Mouse (Mus musculus): ENCODE results near the gene Sec16b.

Gene Sec16b

GRCm38 (mm10) chr1:157514298-157514697 is 7.8 kb downstream of the Sec16b start:
- no peak for DNase-seq

DNA sequence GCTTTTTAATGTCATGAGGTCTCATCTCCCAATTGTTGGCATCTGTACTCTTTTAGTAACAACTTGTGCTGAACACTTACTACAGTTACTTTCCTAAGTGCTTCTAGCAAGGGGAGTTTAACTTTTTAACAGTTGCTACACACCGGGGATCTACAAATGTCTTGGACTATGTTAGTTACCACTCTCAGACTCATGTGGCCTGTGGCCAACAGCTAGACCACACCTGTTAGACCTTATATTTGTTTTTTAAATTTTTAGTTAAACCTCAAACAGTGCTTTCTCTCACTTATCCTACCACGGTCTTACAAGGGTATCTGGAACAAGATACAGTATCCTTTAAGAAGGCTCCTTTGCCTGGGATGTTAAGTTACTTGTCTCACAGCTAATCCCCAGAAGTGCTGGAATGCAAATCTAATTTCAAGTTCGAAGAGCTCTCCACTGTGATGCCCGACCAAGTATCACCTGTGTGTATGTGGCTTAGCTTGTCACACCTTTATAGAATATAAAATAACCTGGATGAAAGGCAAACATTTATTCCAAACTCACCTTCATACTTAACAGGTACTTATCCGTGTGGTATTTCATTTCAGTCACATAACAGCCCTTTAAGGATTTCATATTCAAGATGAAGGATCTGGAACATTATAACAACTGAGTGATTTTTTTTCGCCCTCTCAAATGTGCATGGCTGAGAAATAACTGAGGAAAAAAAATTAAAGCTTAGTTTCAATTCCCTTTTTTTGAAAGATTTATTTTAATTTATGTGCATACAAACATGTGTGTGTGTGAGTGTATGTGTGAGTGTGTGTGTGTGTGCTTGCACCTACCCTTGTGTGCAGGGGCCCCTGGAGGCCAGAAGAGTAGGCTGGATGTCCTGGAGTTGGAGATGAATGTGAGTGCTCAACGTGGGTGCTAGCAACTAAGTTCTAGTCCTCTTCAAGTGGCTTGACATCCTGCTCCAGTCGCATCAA is 10.6 kb downstream of the Sec16b start:
- no peak for DNase-seq

DNA sequence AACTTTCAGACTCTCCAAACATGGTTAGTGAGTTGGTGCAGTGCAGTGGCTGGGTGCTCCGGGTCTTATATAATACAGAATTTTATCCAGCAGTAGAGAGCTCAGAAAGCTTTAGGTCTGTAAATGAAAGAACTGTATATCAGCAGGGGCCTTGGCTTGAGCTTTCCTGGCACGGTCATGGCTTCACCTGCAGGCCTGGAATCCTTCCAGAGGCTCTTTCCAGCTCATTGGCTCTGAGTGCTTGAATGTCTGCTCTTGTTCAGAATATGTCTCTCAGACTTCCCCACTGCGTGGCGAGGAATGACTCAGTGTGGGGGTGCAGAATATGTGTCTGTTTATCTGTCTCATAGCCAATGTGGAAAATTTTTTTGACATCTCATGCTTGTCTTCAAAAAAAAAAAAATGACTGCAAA is 11.6 kb downstream of the Sec16b start:
- peak; percentile 94 to 97 for DNase-seq

DNA sequence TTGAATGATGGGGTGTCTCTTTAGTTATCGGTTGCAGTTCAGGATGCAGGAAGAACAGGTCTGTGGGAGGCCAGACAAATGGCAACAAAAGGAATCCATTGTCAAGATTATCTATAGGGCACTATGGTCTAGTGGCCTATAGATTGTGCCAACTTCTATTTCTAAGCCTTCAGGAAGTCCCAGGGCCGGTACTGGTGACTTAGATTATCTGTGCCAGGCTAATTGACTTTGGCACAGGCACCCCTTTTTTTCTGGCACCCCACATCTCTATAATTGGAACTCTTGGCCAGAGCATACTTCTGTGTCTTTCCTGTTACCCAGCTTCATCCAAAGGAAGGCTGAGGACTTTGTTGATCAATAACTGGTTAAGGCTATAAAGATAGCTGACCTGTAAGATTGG is 12.9 kb downstream of the Sec16b start:
- peak; percentile 46 to 62 for DNase-seq

GRCm38 (mm10) chr1:157522322-157522721 is 15.8 kb downstream of the Sec16b start:
- no peak for DNase-seq

GRCm38 (mm10) chr1:157524775-157525174 is 18.2 kb downstream of the Sec16b start:
- DNase-seq, result no peak

DNA sequence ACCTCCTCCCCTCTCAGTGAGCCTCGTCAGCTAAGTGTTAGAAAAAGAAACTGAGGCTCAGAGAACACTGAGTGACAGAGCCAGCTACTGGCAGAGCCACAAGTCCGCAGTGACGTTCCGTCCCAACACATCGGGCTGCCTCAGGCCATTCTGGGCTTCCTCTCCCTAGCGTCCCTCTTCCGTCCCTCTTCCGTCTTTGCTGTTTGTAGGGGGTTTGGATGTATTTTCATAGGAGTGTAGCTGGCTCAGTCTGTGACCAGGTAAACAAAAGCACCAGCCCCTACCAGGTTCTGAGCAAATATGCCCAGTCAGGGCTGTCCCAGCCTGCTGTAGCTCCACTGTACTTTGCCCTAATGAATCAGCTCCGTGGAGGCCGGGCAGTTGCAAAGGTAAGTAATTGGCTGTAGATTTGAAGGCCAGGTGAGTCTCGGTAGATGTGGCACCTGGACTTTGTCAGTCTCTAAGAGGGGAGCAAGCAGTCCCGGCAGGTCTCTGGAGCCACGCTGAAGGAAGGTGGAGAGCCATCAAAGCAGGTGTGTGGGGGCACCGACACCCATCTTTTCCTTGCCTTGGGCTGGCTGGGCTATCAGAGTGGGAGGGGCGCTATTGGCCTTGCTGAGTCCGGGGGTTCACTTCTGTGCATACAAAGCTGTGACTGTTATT is 19.3 kb downstream of the Sec16b start:
- DNase-seq, result no peak

DNA sequence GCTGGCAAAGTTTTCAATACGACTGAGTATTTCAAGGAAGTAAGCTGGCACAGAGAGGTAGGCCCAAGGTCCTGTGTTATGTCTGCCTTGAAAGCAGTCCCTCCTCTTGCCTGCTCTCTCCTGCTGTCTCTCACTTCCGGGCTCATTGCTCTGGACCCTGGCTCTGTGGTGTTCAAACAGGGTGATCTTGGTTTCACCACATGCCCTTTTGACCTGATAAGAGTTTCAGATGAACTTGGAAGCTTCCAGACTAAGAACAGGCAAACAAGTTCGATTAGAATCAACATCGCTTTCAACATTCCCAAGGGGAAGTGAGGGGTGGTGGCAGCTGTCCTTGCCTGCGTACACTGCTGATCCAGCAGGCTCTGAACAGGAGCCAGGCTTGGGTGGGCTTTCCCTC is 20.1 kb downstream of the Sec16b start:
- DNase-seq, result no peak

- DNase-seq, result peak; percentile 93
Observed at GRCm38 (mm10) chr1:157532826-157533460, 26.4 kb downstream of the Sec16b start.

DNA sequence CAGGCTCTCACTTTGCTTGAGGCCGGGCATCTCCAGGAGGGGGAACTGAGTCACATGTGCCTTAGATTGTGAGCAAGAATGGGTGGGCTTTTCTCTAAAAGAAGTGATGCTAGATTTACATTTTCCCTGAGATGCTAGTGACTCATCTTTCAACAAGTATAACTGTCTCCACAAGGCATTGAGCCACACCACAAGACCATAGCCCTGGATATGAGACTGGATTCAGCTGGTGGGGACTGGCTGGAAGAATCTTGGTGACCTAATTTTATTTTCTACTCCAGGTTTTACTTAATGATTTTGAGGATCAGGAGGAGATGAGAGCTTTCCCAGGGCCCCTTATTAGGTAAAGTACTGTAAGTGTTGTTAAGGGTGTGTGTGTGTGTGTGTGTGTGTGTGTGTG is 29.0 kb downstream of the Sec16b start:
- no peak for DNase-seq

DNA sequence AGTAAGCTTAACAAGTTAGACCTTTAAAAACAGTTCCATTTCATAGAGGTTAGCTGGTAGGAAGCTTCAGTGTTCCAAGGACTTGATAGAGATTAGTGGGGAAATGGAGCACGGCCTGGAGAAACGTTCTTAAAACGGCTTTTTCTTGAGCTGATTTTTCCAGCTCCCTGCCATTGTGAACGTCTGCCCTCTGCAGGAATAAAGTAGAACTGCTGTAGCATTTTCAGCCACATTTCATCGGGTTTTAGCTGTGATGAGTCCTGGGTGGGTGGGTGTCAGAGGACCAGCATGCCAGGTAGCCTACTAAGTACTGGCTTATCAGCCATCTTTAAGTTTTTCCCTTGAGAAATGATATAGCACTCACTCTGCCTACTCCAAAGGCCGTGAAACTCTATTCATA is 29.9 kb downstream of the Sec16b start:
- peak; percentile 75 to 80 for DNase-seq

- DNase-seq, result peak in 1 of 2 experiments; percentile 45
Observed at GRCm38 (mm10) chr1:157537636-157538035, 31.1 kb downstream of the Sec16b start.

- no peak for DNase-seq
Observed at GRCm38 (mm10) chr1:157545056-157545455, 38.5 kb downstream of the Sec16b start.

DNA sequence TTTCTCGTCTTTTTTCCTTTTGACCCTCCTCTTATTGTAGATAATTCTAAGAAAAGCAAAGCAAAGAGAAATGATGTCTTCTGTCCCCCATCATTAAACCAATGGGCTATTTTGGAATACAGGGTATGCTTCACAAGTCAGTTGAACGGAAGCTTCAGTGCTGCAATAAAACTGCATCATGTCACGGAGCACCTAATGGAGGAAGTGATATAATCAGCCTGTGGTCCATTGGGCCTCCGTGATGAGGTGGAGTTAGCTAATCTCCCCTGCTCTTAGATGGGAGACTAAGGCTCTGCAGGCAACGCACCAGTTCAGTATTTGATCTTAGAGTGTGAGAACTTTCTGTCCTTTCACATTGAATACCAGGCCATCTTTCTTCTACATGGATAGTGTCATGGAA is 41.1 kb downstream of the Sec16b start:
- no peak for DNase-seq

- DNase-seq, result no peak
Observed at GRCm38 (mm10) chr1:157549721-157550120, 43.2 kb downstream of the Sec16b start.

DNA sequence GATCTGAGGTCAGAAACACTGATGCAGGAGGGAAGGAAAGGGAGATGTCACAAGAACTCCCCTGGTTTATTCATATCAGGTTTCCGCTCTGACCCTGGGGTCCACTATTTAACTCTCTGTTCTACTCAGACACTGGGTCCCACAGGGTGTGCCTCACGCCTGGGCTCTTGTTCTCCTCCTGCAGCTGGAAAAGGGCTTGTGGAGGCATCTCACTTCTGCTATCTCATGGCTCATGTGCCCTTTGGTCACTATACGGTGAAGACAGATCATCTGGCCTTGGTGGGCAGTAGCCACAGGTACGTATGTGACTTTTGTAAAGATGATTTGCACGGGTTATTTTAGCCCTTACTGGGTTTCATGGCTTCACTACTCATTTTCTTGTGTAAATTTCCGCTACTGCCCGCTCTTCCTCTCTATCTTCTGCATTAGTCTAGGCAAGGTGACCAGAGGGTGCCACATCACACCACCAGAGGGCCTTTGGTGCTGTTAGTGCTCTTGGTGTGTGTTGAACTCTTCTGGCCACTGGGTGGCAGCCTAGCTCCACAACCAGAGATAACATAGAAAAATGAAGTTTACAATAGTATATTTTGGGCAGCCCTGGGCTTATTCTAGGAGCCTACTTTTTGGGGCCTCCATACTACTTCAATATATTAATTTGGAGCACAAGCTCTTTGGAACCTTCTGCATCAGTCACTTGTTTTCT is 46.4 kb downstream of the Sec16b start:
- peak; percentile 84 to 85 for DNase-seq

DNA sequence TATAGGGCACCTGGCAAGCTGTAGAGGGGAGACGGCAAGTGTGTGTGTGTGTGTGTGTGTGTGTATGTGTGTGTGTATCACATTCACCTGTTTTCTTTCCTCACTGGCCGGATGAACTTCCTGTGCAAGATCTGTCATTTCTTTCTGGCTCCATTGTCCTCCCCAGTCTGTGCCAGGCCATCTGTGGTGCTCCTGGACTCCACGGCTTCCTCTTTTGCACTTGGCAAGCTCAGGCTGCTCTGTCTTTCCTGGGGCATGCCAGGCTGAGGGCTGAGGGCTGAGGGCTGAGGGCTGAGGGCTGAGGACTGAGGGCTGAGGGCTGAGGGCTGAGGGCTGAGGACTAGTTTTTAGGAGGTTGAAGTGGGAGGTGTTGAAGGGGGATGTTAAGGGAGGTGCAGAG is 47.6 kb downstream of the Sec16b start:
- DNase-seq, result peak; percentile 87 to 93

DNA sequence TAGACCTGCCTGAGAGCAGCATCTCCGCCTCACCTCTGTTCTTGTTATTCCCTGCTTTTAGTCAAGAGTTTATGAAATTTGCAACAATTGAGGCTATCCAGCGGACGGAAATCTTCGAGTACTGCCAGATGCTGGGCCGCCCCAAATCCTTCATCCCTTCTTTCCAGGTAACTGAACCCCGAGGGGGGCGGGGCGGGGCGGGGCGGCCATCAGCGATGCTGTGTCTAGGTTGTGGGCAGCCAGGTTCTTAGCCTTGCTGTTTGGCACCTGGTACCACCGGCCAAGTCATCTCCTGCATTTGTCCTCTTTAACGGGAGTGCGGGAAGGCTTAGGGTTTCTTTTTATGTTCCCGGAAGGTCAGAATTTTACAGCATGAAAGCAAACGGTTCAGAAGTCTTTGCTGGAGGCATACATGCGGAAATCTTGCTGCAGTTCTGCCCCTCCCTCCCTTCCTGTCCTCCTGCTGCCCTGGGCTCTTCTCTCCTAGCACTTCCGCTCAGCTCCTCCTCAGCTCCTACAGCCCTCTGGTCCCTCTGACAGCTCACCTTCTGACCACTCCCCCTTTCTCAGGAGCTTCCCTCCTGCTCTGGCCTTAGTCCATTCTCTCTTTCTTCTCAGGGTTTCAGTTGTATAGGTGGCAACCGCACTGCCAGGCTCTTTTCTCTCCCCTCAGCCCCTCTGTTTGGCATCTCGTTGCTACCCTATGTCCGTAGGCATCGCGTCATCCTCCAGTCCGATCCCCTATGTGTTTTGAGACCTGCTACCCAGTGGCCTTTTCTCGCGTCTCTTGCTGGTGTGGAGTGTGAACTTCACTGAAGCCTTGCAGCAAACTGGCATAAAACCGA is 48.4 kb downstream of the Sec16b start:
- peak; percentile 28 to 30 for DNase-seq

GRCm38 (mm10) chr1:157555738-157556137 is 49.2 kb downstream of the Sec16b start:
- no peak for DNase-seq

DNA sequence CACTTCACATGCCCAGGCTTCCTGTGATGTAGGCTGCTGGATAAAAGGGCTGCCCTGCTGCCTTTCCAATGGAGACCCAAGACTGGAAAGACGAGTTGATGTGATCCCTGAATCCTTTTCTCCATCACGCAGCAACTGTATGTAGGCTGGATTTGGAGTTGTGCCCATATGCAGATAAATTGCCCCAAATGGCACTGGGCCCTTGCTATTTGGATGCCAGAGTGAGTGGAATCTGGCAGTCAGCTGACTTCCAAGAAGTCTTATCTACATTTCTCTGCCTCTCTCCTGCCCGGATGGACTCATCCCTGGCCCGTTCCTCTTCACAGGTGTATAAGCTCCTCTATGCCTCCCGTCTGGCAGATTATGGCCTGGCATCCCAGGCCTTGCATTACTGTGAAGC is 49.9 kb downstream of the Sec16b start:
- DNase-seq, result peak; percentile 30 to 59

GRCm38 (mm10) chr1:157558145-157558544 is 51.6 kb downstream of the Sec16b start:
- DNase-seq, result peak in 1 of 2 experiments; percentile 36

GRCm38 (mm10) chr1:157559986-157560385 is 53.5 kb downstream of the Sec16b start:
- DNase-seq, result peak; percentile 59 to 84

Measured in cerebellum, postnatal 14 days (tissue).